Mouse (Mus musculus) liver, embryonic 14.5 days (tissue): Measurements from ENCODE around the gene Fgf14.

Source experiments
- CTCF ChIP-seq: IDR thresholded peaks from 2 replicates; pipeline ENCODE4 v1.5.1; 2016; ENCODE audit warnings: antibody characterized with exemption, low read depth, control low read depth
- EP300 ChIP-seq: IDR thresholded peaks from 2 replicates; pipeline ENCODE4 v1.6.1; 2016; ENCODE audit warnings: antibody characterized with exemption, low read depth

GRCm38 (mm10) chr14:124411890-124412289, 265.0 kb downstream of the Fgf14 start:
- TF ChIP-seq CTCF (no peak), EP300 (no peak)
